8 mouse cellular contexts compared by ENCODE assay signal in the genomic region with DNA sequence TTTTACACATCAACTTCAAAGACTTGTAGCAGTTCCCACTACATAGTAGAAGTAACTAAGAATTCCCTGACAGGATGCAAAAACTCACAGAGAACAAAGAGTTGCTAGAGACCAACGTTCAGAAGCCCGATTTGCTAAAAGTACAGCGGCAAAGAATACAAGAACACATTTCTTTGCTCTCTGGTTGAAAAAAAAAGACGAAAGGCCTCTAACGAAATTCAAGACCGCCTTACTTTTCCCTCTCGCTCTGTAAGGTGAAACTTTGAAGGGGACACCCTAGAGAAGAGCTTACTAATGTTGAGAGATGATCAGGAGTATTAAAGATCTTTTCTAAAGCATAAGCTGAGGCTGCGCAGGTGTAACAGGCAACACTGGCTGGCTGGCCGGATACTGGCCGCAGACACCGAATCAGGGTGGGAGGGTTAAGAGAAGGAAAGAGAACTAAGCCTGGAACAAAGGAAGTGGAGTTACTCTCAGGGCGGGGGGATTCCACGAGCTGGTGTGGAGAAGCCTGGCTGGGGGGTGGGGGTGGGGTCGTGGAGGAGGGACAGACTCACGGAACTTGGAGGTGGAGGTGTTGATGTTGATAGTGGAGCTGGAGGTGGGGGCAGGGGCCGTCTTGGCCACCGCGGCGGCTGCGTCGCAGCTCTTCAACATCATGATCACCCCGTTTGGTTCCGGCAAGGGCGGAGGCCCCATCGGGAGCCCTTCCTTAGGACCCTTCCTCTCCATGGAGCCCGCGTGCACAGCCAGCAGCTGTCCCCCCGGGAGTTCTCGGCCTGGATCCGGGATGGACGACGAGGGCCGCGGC. TPM values are rescaled to one million over a fixed set of nuclear protein-coding genes. Genes with fewer than 3 reads are reported as not detected.
DNase-seq lines count a peak whose midpoint lies in the region; ATAC-seq and TF ChIP-seq lines count a peak whose summit lies in the region.

No protein-coding gene starts in this region.

- H3K4me1 ChIP-seq in ES-E14 (ENCODE audit: control insufficient read depth in 2 of 2, insufficient read depth in 2 of 2, low read length in 2 of 2, poor library complexity in 1 of 2) = peaks cover 2 to 3% of the 10 kb centered on the region in 2 experiments; a peak in 3 of 4 replicates
- H3K4me1 ChIP-seq in intestine, postnatal 0 days (replicated peaks; ENCODE audit: control insufficient read depth, insufficient read depth, low read length) = no peaks in the 10 kb centered on the region; the same call in 1 of the 2 replicates
- peaks cover 5 to 15% of the 10 kb centered on the region in 2 experiments; a peak in 3 of 4 replicates for H3K4me1 ChIP-seq in liver, embryonic 14.5 days (replicated peaks; ENCODE audit: control insufficient read depth in 2 of 2, insufficient read depth in 2 of 2, low read length in 1 of 2)

- H3K9me3 ChIP-seq in ES-E14 (ENCODE audit: control insufficient read depth, insufficient read depth, low read depth, low read length) = no peaks in the 10 kb centered on the region
- no peaks in the 10 kb centered on the region for H3K9me3 ChIP-seq in intestine, postnatal 0 days (ENCODE audit: control insufficient read depth)
- H3K9me3 ChIP-seq in liver, embryonic 14.5 days (ENCODE audit: control insufficient read depth, low read length) = no peaks in the 10 kb centered on the region

- no peak for TF ChIP-seq CTCF in intestine, postnatal 0 days (IDR thresholded peaks at IDR 0.05; ENCODE audit: low read depth)
- TF ChIP-seq CTCF in liver, embryonic 14.5 days (IDR thresholded peaks at IDR 0.05; ENCODE audit: low read depth) = no peak

- no peaks in the 10 kb centered on the region for H3K27me3 ChIP-seq in intestine, postnatal 0 days (replicated peaks; ENCODE audit: control insufficient read depth, insufficient read depth, low read length)
- no peaks in the 10 kb centered on the region for H3K27me3 ChIP-seq in liver, embryonic 14.5 days (ENCODE audit: control insufficient read depth, insufficient read depth, low read length)

- DNase-seq in 416B (ENCODE audit: low read depth) = peak; percentile 54
- DNase-seq in ES-E14 (ENCODE audit: low read depth, low spot score) = peak; percentile 45
- peak; percentile 71 for DNase-seq in cerebellum, adult 9-11 months
- peak; percentile 44 for DNase-seq in gastrocnemius, postnatal 10 days
- DNase-seq in liver, embryonic 14.5 days (ENCODE audit: low read depth in 3 of 3, low spot score in 3 of 3) = peak in 1 of 3 experiments; percentile 31
- DNase-seq in natural killer cell, adult 2 months (ENCODE audit: low spot score in 2 of 2) = peak; percentile 38 to 42
- peak; percentile 23 to 43 for DNase-seq in thymus, adult 18-20 months

- H3K9ac ChIP-seq in ES-E14 (ENCODE audit: insufficient read depth, low read depth, low read length, poor library complexity, severe bottlenecking) = peak overlapping the region; percentile 92
- peak overlapping the region; percentile 91 for H3K9ac ChIP-seq in intestine, postnatal 0 days (ENCODE audit: low read depth, low read length)
- peak overlapping the region; percentile 96 for H3K9ac ChIP-seq in liver, embryonic 14.5 days (replicated peaks)

- no peak; the same call in 1 of the 2 replicates for ATAC-seq in intestine, postnatal 0 days
- peak; percentile 29 for ATAC-seq in liver, embryonic 14.5 days (ENCODE audit: insufficient read depth)

- peak overlapping the region; percentile 89 to 93 for H3K4me3 ChIP-seq in ES-E14 (ENCODE audit: insufficient read depth in 1 of 2, low read depth in 1 of 2, low read length in 2 of 2, poor library complexity in 1 of 2, severe bottlenecking in 1 of 2)
- peak overlapping the region; percentile 96 for H3K4me3 ChIP-seq in intestine, postnatal 0 days (ENCODE audit: low read depth, low read length)
- H3K4me3 ChIP-seq in liver, embryonic 14.5 days (ENCODE audit: insufficient read depth in 1 of 2, low read depth in 2 of 2, low read length in 2 of 2) = peak overlapping the region; percentile 69 to 86

- peak overlapping the region; percentile 69 for H3K27ac ChIP-seq in ES-E14 (ENCODE audit: insufficient read depth, low read depth, low read length, poor library complexity, severe bottlenecking)
- H3K27ac ChIP-seq in intestine, postnatal 0 days (ENCODE audit: low read depth, low read length) = peak overlapping the region; percentile 93
- peak overlapping the region; percentile 78 for H3K27ac ChIP-seq in liver, embryonic 14.5 days

- H3K4me2 ChIP-seq in intestine, postnatal 0 days (replicated peaks; ENCODE audit: low read depth) = peak overlapping the region; percentile 76
- H3K4me2 ChIP-seq in liver, embryonic 14.5 days (ENCODE audit: low read depth) = peak overlapping the region; percentile 92

- in situ Hi-C loops in ES-E14 (cut with MboI; ENCODE audit: low sequenced_read_pairs in 2 of 2, unreplicated experiment in 2 of 2) = no loop called here

- under 1% methylated on average over 30 of the region's 34 CpGs for WGBS in intestine, postnatal 0 days
- WGBS in liver, embryonic 14.5 days (ENCODE audit: insufficient replicate concordance) = under 1% methylated on average over 27 of the region's 34 CpGs

- H3K36me3 ChIP-seq in ES-E14 (ENCODE audit: control insufficient read depth, insufficient read depth, low read length, poor library complexity, severe bottlenecking) = no peaks in the 10 kb centered on the region; the same call in 1 of the 2 replicates
- H3K36me3 ChIP-seq in intestine, postnatal 0 days (ENCODE audit: control insufficient read depth, insufficient read depth) = no peaks in the 10 kb centered on the region
- H3K36me3 ChIP-seq in liver, embryonic 14.5 days (replicated peaks; ENCODE audit: control insufficient read depth, insufficient read depth, low read depth) = no peaks in the 10 kb centered on the region

- TF ChIP-seq EP300 in liver, embryonic 14.5 days (IDR thresholded peaks at IDR 0.05; ENCODE audit: low read depth) = no peak

TF ChIP-seq in ES-E14, 5 proteins besides CTCF, POLR2A, EP300 and RAD21:
- TF ChIP-seq ZC3H11A (IDR thresholded peaks at IDR 0.05; ENCODE audit: borderline replicate concordance, low read depth, low read length) (no peak), ZNF384 (IDR thresholded peaks at IDR 0.05; ENCODE audit: low read depth, low read length) (no peak)

RNA-seq across cellular contexts. Expression of a gene that starts 0.8 kb away (rescaled TPM):
- 44.2 and 45.5 TPM in 2 replicates for total RNA-seq in ES-E14 (2012; rRNA removed)
- total RNA-seq in gastrocnemius, postnatal 10 days (2021) = 10 to 100 TPM; 26.7 to 28.6 TPM
- 11.8 and 13.3 TPM in 2 replicates for polyA plus RNA-seq in intestine, postnatal 0 days (2015; fragmentation: Nextera tagmentation; extraction: Ambion mirVana)
- 4.0 and 4.7 TPM in 2 replicates for polyA plus RNA-seq in liver, embryonic 14.5 days (2012; rRNA removed)
- polyA plus RNA-seq in liver, embryonic 14.5 days (2014; fragmentation: Nextera tagmentation; extraction: Ambion mirVana) = 6.7 and 9.8 TPM in 2 replicates
